Mouse (Mus musculus) CH12.LX (cell line): ENCODE measurements at regions not wholly inside any gene's neighbourhood (a gene's known extent, or its start where the extent isn't known, plus 50 kb on each side); places are given as distances from the start of the nearest gene placed in this dataset.

ENCODE experiments used
- DNase-seq: peaks from one replicate; pipeline ENCODE4 v3.0.0-alpha.2; 2013; ENCODE audit errors: extremely low read depth
- H3K27ac ChIP-seq: 2 replicates; pipeline ENCODE4 v1.5.1; 2012; ENCODE audit warnings: low read depth, mild to moderate bottlenecking, control low read depth, moderate library complexity; ENCODE audit not compliant: insufficient read depth
- H3K27me3 ChIP-seq: replicated peaks from 2 replicates; pipeline ENCODE3; 2012; ENCODE audit warnings: inconsistent platforms
- H3K36me3 ChIP-seq, 2 experiments: replicated peaks in 1 of 2; 2 replicates each; pipeline versions ENCODE3 to v1.6.1; 2012; ENCODE audit warnings: inconsistent platforms in 1 of 2, low read length in 1 of 2, mild to moderate bottlenecking in 1 of 2, mixed read lengths in 1 of 2, moderate library complexity in 1 of 2; ENCODE audit not compliant: control insufficient read depth in 1 of 2, insufficient read depth in 1 of 2
- H3K4me1 ChIP-seq, 2 experiments: 2 replicates each; pipeline ENCODE4 v1.6.1; 2012; ENCODE audit warnings: inconsistent platforms in 1 of 2, moderate library complexity in 1 of 2; ENCODE audit not compliant: insufficient read depth in 2 of 2, control insufficient read depth in 1 of 2
- H3K4me2 ChIP-seq: 2 replicates; pipeline ENCODE4 v1.6.1; 2012; ENCODE audit warnings: low read depth, mild to moderate bottlenecking, control low read depth; ENCODE audit not compliant: poor library complexity, insufficient read depth, severe bottlenecking
- H3K4me3 ChIP-seq, 3 experiments: fragments of 150-350 bp in 1 of 3; sonication (generic) in 1 of 3; replicated peaks in 1 of 3; 2 replicates each; pipeline versions ENCODE3 to v1.5.1; 2011 to 2012; ENCODE audit warnings: low read depth in 2 of 3, low read length in 2 of 3, mild to moderate bottlenecking in 2 of 3, moderate library complexity in 2 of 3, control low read depth in 1 of 3, improper control_type of control experiment in 1 of 3, inconsistent platforms in 1 of 3, mixed read lengths in 1 of 3; ENCODE audit not compliant: poor library complexity in 1 of 3
- H3K79me2 ChIP-seq: replicated peaks from 2 replicates; pipeline ENCODE4 v1.6.1; 2012; ENCODE audit warnings: mild to moderate bottlenecking, moderate library complexity; ENCODE audit not compliant: control insufficient read depth, poor library complexity, insufficient read depth, severe bottlenecking; ENCODE audit errors: extremely low read depth
- H3K9ac ChIP-seq: 2 replicates; pipeline ENCODE4 v1.6.1; 2012; ENCODE audit warnings: low read depth, mild to moderate bottlenecking, control low read depth, moderate library complexity; ENCODE audit not compliant: insufficient read depth
- H3K9me3 ChIP-seq: replicated peaks from 2 replicates; pipeline ENCODE3; 2012; ENCODE audit warnings: low read length, inconsistent platforms, mixed read lengths
- BHLHE40 ChIP-seq: IDR thresholded peaks from 2 replicates; pipeline ENCODE4 v1.6.1; 2011; ENCODE audit warnings: mild to moderate bottlenecking, low read depth, low read length, improper control_type of control experiment
- CTCF ChIP-seq, 2 experiments: IDR thresholded peaks in 1 of 2; conservative IDR thresholded peaks in 1 of 2; 2 replicates each; pipeline ENCODE4 v1.5.1; 2011 to 2012; ENCODE audit warnings: low read depth in 2 of 2, low read length in 2 of 2, improper control_type of control experiment in 1 of 2, inconsistent platforms in 1 of 2, mild to moderate bottlenecking in 1 of 2, moderate library complexity in 1 of 2
- ELF1 ChIP-seq: IDR thresholded peaks from 2 replicates; pipeline ENCODE4 v1.6.1; 2014; ENCODE audit warnings: low read depth, mild to moderate bottlenecking, inconsistent platforms, low read length, improper control_type of control experiment
- EP300 ChIP-seq: IDR thresholded peaks from 2 replicates; pipeline ENCODE4 v1.6.1; 2011; ENCODE audit warnings: low read length, improper control_type of control experiment
- GABPA ChIP-seq: IDR thresholded peaks from 2 replicates; pipeline ENCODE4 v1.6.1; 2012; ENCODE audit warnings: low read depth, low read length, improper control_type of control experiment, inconsistent platforms; ENCODE audit not compliant: insufficient replicate concordance
- IRF4 ChIP-seq: IDR thresholded peaks from 2 replicates; pipeline ENCODE4 v1.6.1; 2014; ENCODE audit warnings: low read depth, mild to moderate bottlenecking, inconsistent platforms, low read length, improper control_type of control experiment
- JUN ChIP-seq: IDR thresholded peaks from 2 replicates; pipeline ENCODE4 v1.6.1; 2011; ENCODE audit warnings: low read depth, mild to moderate bottlenecking, low read length, improper control_type of control experiment, moderate library complexity; ENCODE audit not compliant: insufficient read depth
- JUND ChIP-seq: conservative IDR thresholded peaks from 2 replicates; pipeline ENCODE4 v1.6.1; 2011; ENCODE audit warnings: low read depth, low read length, improper control_type of control experiment
- KAT2A ChIP-seq: IDR thresholded peaks from 2 replicates; pipeline ENCODE4 v1.6.1; 2012; ENCODE audit warnings: low read length, improper control_type of control experiment, inconsistent platforms; ENCODE audit not compliant: insufficient replicate concordance
- MAX ChIP-seq: IDR thresholded peaks from 2 replicates; pipeline ENCODE4 v1.6.1; 2011; ENCODE audit warnings: low read length, improper control_type of control experiment
- MAZ ChIP-seq: IDR thresholded peaks from 2 replicates; pipeline ENCODE4 v1.6.1; 2012; ENCODE audit warnings: low read depth, mild to moderate bottlenecking, inconsistent platforms, low read length, improper control_type of control experiment, moderate library complexity
- MXI1 ChIP-seq: IDR thresholded peaks from 2 replicates; pipeline ENCODE4 v1.6.1; 2011; ENCODE audit warnings: mild to moderate bottlenecking, low read depth, low read length, improper control_type of control experiment
- MYC ChIP-seq: IDR thresholded peaks from 2 replicates; pipeline ENCODE4 v1.6.1; 2011; ENCODE audit warnings: low read depth, mild to moderate bottlenecking, improper control_type of control experiment, low read length
- NRF1 ChIP-seq: IDR thresholded peaks from 2 replicates; pipeline ENCODE4 v1.6.1; 2014; ENCODE audit warnings: low read depth, mild to moderate bottlenecking, inconsistent platforms, low read length, improper control_type of control experiment, moderate library complexity
- PAX5 ChIP-seq: IDR thresholded peaks from 2 replicates; pipeline ENCODE4 v1.6.1; 2012; ENCODE audit warnings: low read length, inconsistent platforms, mixed read lengths
- POLR2A ChIP-seq: IDR thresholded peaks from 2 replicates; pipeline ENCODE4 v1.6.1; 2011; ENCODE audit warnings: low read depth, mild to moderate bottlenecking, improper control_type of control experiment, low read length
- POLR2AphosphoS2 ChIP-seq: IDR thresholded peaks from 2 replicates; pipeline ENCODE4 v1.6.1; 2011; ENCODE audit warnings: low read depth, low read length, improper control_type of control experiment
- SIN3A ChIP-seq: IDR thresholded peaks from 2 replicates; pipeline ENCODE4 v1.6.1; 2012; ENCODE audit warnings: low read length, improper control_type of control experiment, inconsistent platforms
- SMC3 ChIP-seq: IDR thresholded peaks from 2 replicates; pipeline ENCODE4 v1.6.1; 2011; ENCODE audit warnings: low read depth, low read length, improper control_type of control experiment
- TCF12 ChIP-seq: IDR thresholded peaks from 2 replicates; pipeline ENCODE4 v1.6.1; 2014; ENCODE audit warnings: low read depth, mild to moderate bottlenecking, inconsistent platforms, low read length, improper control_type of control experiment
- UBTF ChIP-seq: IDR thresholded peaks from 2 replicates; pipeline ENCODE4 v1.6.1; 2012; ENCODE audit warnings: low read depth, mild to moderate bottlenecking, inconsistent platforms, low read length, improper control_type of control experiment, moderate library complexity
- USF2 ChIP-seq: conservative IDR thresholded peaks from 2 replicates; pipeline ENCODE4 v1.6.1; 2011; ENCODE audit warnings: low read depth, low read length, improper control_type of control experiment
- ZC3H11A ChIP-seq: IDR thresholded peaks from 2 replicates; pipeline ENCODE4 v1.6.1; 2012; ENCODE audit warnings: low read depth, mild to moderate bottlenecking, inconsistent platforms, low read length, improper control_type of control experiment
- ZKSCAN1 ChIP-seq: IDR thresholded peaks from 2 replicates; pipeline ENCODE4 v1.6.1; 2012; ENCODE audit warnings: low read depth, inconsistent platforms, low read length, improper control_type of control experiment, borderline replicate concordance
- ZNF384 ChIP-seq: IDR thresholded peaks from 2 replicates; pipeline ENCODE4 v1.6.1; 2012; ENCODE audit warnings: low read depth, low read length, improper control_type of control experiment, inconsistent platforms
- dilution Hi-C: fragments of 300-500 bp; cut with MboI; formaldehyde crosslinking; loops from 2 replicates; pipeline ENCODE4 v1.14.3; 2020; ENCODE audit warnings: low sequenced_read_pairs; ENCODE audit not compliant: extremely low pct_unique_long_range_greater_than_20kb, extremely low pct_ligation_motif_present
- in situ Hi-C: fragments of 300-500 bp; cut with MboI; formaldehyde crosslinking; loops from 3 replicates; pipeline ENCODE4 v1.14.3; 2019; ENCODE audit warnings: low sequenced_read_pairs, low pct_ligation_motif_present, low pct_unique_long_range_greater_than_20kb, mixed read lengths

DNA sequence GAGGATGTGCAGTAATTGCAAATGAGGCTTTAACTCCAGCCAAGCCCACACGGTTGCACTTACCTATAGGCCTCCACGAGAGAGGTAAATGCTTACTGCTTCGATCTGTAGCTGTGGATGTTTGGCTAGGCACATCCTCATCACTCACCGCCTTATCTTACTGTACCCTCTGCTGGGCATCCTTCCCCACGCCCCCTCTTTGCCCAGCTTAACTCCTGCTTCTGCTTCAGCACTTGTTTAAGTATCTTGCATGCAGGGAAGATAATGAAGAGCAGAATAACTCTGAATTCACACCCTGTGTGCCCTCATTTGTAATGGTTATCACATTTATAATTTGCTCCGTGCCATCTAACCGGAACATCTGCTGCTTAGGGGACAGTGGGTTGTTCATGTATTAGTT, 74.7 kb upstream of the Anapc15-ps start:
- Histone ChIP-seq H3K9ac (no peak overlapping the region), H3K4me2 (no peak overlapping the region), H3K9me3 (no peaks in the 10 kb centered on the region), H3K27me3 (no peaks in the 10 kb centered on the region), H3K27ac (no peak overlapping the region), H3K4me1 (peaks cover 2 to 13% of the 10 kb centered on the region in 2 experiments; a peak in 3 of 4 replicates), H3K36me3 (no peaks in the 10 kb centered on the region), H3K79me2 (no peaks in the 10 kb centered on the region), H3K4me3 (no peak overlapping the region)
- dilution Hi-C loops (no loop called here), in situ Hi-C loops (no loop called here)
- no peak for DNase-seq
- no peak for TF ChIP-seq MAX
- TF ChIP-seq SIN3A: no peak
- TF ChIP-seq CTCF (conservative IDR thresholded peaks at IDR 0.05 in 1 of 2, IDR thresholded peaks at IDR 0.05 in 1 of 2; ENCODE audit: low read depth in 2 of 2, low read length in 2 of 2): no peak

DNA sequence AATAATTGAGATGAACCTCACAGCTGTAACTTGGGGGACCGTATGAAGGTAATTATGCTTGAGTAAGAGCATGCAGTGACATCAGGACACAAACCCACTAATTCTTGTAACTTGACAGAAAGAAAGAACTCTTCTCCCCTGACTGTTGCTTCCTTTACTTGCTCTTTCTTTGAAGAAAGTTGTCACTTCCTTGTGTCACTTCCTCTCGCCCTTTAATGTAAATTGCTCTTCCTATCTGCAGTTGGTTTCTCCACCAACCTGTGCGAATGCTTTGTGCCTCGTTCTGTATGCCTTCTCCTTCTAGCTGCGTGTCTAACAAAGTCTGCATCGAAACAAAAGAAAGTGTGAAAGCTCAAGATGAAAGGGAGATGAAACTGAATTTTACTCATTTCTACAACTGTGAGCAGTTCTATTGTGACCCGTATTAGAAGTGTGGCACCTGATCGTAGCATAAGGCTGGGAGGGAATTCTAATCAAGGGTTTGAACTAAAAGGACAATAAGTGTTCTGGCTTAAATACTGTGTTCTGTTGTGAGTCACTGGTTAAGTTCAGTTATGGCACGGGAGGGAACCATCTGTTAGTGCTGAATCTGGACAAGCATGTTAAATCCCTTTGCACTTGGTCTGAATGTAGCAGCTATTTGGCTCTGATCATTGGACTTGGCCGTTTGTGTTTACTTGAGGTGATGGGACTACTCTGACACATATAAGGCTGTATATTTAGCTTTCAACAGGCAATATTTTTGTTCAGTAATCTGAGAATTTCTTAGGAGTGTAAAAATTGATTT, 72.8 kb upstream of the Anapc15-ps start:
- Histone ChIP-seq H3K27me3 (no peaks in the 10 kb centered on the region), H3K36me3 (no peaks in the 10 kb centered on the region), H3K4me2 (peak overlapping the region; percentile 89), H3K9me3 (no peaks in the 10 kb centered on the region), H3K27ac (no peak overlapping the region), H3K4me1 (peaks cover 2 to 13% of the 10 kb centered on the region in 2 experiments; a peak in 3 of 4 replicates), H3K79me2 (no peaks in the 10 kb centered on the region), H3K4me3 (no peak overlapping the region), H3K9ac (peak overlapping the region; percentile 24; the same call in 1 of the 2 replicates)
- dilution Hi-C loops: no loop called here
- in situ Hi-C loops: no loop called here
- DNase-seq: peak; percentile 8
- TF ChIP-seq JUND (no peak), MAZ (no peak), UBTF (no peak), USF2 (no peak), PAX5 (no peak), CTCF (conservative IDR thresholded peaks at IDR 0.05 in 1 of 2, IDR thresholded peaks at IDR 0.05 in 1 of 2; ENCODE audit: low read depth in 2 of 2, low read length in 2 of 2) (no peak), SMC3 (no peak), TCF12 (peak; percentile 30; the same call in 1 of the 2 replicates), POLR2A (no peak), EP300 (peak; percentile 42; the same call in 1 of the 2 replicates), JUN (no peak), BHLHE40 (peak; percentile 54; the same call in 1 of the 2 replicates), MAX (no peak), NRF1 (no peak), IRF4 (peak; percentile 33; the same call in 1 of the 2 replicates), ZNF384 (no peak), MYC (no peak), MXI1 (no peak), ZC3H11A (no peak), GABPA (no peak), KAT2A (no peak), ELF1 (peak; percentile 50), POLR2AphosphoS2 (no peak), ZKSCAN1 (no peak)
